Mouse (Mus musculus) erythroblast, embryonic 14.5 days (primary cell): Measurements from ENCODE around the gene Ppm1h.

ENCODE experiments used
- GATA1 ChIP-seq: IDR thresholded peaks from 2 replicates; pipeline ENCODE4 v1.6.1; 2012; ENCODE audit warnings: low read length, inconsistent platforms, mixed read lengths
- TAL1 ChIP-seq: IDR thresholded peaks from 3 replicates; pipeline ENCODE4 v1.6.1; 2012; ENCODE audit warnings: low read length, inconsistent platforms, mixed read lengths

DNA sequence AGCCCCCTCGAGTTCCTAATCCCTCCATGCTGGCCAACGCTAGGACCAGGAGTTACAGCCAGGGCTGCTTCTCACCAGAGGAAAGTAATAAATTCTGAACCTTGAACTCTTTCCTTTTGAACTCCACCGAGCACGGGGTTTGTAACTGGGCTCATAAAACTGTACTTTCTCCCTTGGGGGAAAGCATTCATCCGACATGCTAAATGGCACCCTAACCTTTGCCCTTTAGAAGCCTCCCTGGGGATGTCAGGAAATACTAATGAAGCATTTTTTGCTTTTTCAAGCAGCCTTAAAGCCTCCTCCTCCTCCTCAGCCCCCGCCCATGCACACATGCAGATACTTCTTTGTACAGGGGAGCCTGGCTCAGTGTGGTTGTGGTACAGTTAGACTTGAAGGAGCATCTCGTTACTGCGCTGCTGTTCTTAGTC is 232.2 kb downstream of the Ppm1h start:
- TF ChIP-seq TAL1 (no peak), GATA1 (no peak)
